Mouse (Mus musculus) duodenum, adult 2 months (tissue): Measurements from ENCODE around the gene Gm7137. TPM values are rescaled to one million over a fixed set of nuclear protein-coding genes. Genes with fewer than 3 reads are reported as not detected.

Source experiments
- polyA plus RNA-seq: library from polyadenylated mRNA; depleted of rRNA; stranded (reverse); fragments of >200 nt; gene quantifications from 2 replicates; pipeline ENCODE4 v1.2.3, GENCODE M21; 2012; ENCODE audit warnings: low replicate concordance; rRNA removed

Gm7137 gene
- polyA plus RNA-seq, result not detected in 2 replicates

GRCm38 (mm10) chr10:77787876-77788275 is at the start of gene Gm7137:
Gene Gm7137 (minus strand): TSS chr10:77788200.

DNA sequence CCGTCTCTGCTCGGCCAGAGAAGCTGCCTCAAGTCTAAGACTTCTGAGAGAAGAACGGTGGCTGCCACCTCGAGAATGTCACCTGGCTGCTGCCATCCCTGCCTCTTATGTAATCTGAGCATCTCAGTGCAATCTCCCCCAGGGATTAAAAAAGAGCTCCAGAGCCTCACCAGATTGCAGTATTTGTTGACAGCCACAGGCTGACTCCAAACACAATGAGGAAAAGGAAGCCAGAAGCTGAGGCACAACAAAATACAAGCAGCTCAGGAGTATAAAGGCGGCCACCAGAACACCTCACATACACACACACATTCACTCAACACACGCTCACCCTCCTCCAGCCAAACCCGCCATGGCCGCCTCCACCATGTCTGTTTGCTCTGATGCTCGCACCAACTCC is 47.6 kb upstream of the Gm7137 start, which contains the start of gene Krtap10-10:
TSS of gene Krtap10-10 (plus strand) at position 301 of the 400 bp plus-strand sequence.

GRCm38 (mm10) chr10:77826951-77827350 is 39.0 kb upstream of the Gm7137 start, which contains the start of gene Krtap10-4:
Gene Krtap10-4 (minus strand): TSS chr10:77827095.

GRCm38 (mm10) chr10:77814382-77814781 is 26.4 kb upstream of the Gm7137 start, which contains the start of gene Gm2696:
Gene Gm2696 (plus strand): TSS chr10:77814682.

GRCm38 (mm10) chr10:77811743-77812142 is 23.7 kb upstream of the Gm7137 start, which contains the start of gene Gm9507:
Gene Gm9507 (minus strand): TSS chr10:77811843.

GRCm38 (mm10) chr10:77798921-77799508 is 11.0 kb upstream of the Gm7137 start, which contains the start of gene Gm19668:
Gene Gm19668 (minus strand): TSS chr10:77799133.

GRCm38 (mm10) chr10:77794976-77795375 is 7.0 kb upstream of the Gm7137 start, which contains the start of gene Gm9639:
Gene Gm9639 (minus strand): TSS chr10:77795076.

GRCm38 (mm10) chr10:77782442-77782841 is 5.6 kb downstream of the Gm7137 start, which contains the start of gene Gm3250:
Gene Gm3250 (minus strand): TSS chr10:77782542.

GRCm38 (mm10) chr10:77776844-77777243 is 11.2 kb downstream of the Gm7137 start, which contains the start of gene Gm7138:
Gene Gm7138 (minus strand): TSS chr10:77776944.

DNA sequence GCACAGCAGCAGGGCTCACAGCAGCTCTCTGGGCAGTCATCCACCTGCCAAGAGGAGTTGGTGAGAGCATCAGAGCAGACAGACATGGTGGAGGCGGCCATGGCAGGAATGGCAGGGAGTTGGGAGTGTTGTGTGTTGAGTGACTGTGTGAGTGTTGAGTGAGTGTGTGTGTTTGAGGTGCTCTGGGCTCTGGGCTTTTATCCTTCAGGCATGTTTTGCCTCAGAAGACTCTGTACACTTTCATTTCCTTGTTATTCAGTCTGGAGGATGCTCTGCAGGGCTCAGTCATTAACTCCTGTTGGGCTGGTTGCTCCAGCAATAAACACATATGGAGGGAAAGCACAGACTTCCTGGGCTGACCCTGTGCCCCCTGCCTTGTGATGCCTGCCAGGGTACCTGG is 16.8 kb downstream of the Gm7137 start, which contains the start of gene Gm3238:
TSS of gene Gm3238 (minus strand) at position 101 of the 400 bp plus-strand sequence.

DNA sequence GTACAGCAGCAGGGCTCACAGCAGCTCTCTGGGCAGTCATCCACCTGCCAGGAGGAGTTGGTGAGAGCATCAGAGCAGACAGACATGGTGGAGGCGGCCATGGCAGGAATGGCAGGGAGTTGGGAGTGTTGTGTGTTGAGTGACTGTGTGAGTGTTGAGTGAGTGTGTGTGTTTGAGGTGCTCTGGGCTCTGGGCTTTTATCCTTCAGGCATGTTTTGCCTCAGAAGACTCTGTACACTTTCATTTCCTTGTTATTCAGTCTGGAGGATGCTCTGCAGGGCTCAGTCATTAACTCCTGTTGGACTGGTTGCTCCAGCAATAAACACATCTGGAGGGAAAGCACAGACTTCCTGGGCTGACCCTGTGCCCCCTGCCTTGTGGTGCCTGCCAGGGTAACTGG is 28.4 kb downstream of the Gm7137 start, which contains the start of gene Gm3233:
TSS of gene Gm3233 (minus strand) at position 101 of the 400 bp plus-strand sequence.

DNA sequence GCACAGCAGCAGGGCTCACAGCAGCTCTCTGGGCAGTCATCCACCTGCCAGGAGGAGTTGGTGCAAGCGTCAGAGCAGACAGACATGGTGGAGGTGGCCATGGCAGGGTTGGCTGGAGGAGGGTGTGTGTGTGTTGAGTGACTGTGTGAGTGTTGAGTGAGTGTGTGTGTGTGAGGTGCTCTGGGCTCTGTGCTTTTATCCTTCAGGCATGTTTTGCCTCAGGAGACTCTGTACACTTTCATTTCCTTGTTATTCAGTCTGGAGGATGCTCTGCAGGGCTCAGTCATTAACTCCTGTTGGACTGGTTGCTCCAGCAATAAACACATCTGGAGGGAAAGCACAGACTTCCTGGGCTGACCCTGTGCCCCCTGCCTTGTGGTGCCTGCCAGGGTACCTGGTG is 36.7 kb downstream of the Gm7137 start, which contains the start of gene Gm9736:
TSS of gene Gm9736 (minus strand) at position 101 of the 400 bp plus-strand sequence.

DNA sequence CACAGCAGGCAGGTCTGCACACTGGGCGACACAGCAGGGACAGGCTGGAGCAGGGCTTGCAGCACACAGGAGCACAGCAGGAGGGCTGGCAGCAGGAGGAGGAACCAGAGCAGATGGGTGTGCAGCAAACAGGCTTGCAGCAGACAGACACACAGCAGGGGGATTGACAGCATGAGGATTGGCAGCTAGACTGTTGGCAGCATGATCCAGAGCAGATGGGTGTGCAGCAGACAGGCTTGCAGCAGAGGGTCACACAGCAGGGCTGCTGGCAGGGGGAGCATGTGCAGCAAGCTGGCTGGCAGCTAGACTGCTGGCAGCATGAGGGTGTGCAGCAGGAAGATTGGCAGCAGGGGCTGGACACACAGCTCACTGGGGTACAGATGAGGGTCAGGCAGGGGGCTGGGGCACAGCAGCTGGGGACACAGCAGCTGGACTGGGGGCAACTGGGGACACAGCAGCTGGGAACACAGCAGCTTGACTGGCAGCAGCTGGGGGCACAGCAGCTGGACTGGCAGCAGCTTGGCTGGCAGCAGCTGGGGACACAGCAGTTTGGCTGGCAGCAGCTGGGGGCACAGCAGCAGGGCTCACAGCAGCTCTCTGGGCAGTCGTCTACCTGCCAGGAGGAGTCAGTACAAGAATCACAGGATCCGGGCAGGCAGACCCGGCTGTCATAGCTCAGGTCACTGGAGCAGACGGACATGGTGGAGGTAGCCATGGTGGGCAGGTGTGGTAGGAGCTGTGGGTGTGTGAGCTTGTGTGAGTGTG is 45.9 kb downstream of the Gm7137 start, which contains the start of gene Gm18596:
TSS of gene Gm18596 (minus strand) at position 715 of the 765 bp plus-strand sequence.

Other genes starting within 250 kb of the Gm7137 start
- 99.6 and 136 TPM in 2 replicates for gene Pttg1ip, start 206.5 kb downstream of the Gm7137 start, polyA plus RNA-seq
- gene Sumo3, start 182.1 kb downstream of the Gm7137 start, polyA plus RNA-seq, result 114 and 144 TPM in 2 replicates
- gene Gm49325, start 182.0 kb downstream of the Gm7137 start, polyA plus RNA-seq, result not detected in 2 replicates
- 18.6 and 24.1 TPM in 2 replicates for gene Ube2g2, start 165.9 kb downstream of the Gm7137 start, polyA plus RNA-seq
- gene Tspear, start 101.6 kb downstream of the Gm7137 start, polyA plus RNA-seq, result 0.19 and 0.56 TPM in 2 replicates
- gene Gm19402, start 97.4 kb downstream of the Gm7137 start, polyA plus RNA-seq, result not detected in 2 replicates
- not detected in 2 replicates for gene Gm9508, start 91.0 kb downstream of the Gm7137 start, polyA plus RNA-seq
- gene Gm10272, start 81.6 kb downstream of the Gm7137 start, polyA plus RNA-seq, result 1.1 TPM in 1 of 2 replicates, not detected in the other
- gene Gm10024, start 76.7 kb downstream of the Gm7137 start, polyA plus RNA-seq, result not detected in 2 replicates
- not detected in 2 replicates for gene Gm10142, start 72.4 kb downstream of the Gm7137 start, polyA plus RNA-seq
- 0.43 TPM in 1 of 2 replicates, not detected in the other for gene Krtap12-1, start 67.6 kb downstream of the Gm7137 start, polyA plus RNA-seq
- not detected in 2 replicates for gene Gm10100, start 61.7 kb downstream of the Gm7137 start, polyA plus RNA-seq
- not detected in 2 replicates for gene Gm18596, start 45.6 kb downstream of the Gm7137 start, polyA plus RNA-seq
- not detected in 2 replicates for gene Gm9736, start 36.8 kb downstream of the Gm7137 start, polyA plus RNA-seq
- not detected in 2 replicates for gene Gm3233, start 28.5 kb downstream of the Gm7137 start, polyA plus RNA-seq
- not detected in 2 replicates for gene Gm3238, start 16.9 kb downstream of the Gm7137 start, polyA plus RNA-seq
- gene Gm7138, start 11.3 kb downstream of the Gm7137 start, polyA plus RNA-seq, result not detected in 2 replicates
- gene Gm3250, start 5.7 kb downstream of the Gm7137 start, polyA plus RNA-seq, result not detected in 2 replicates
- gene Gm9639, start 6.9 kb upstream of the Gm7137 start, polyA plus RNA-seq, result not detected in 2 replicates
- not detected in 2 replicates for gene Gm19668, start 10.9 kb upstream of the Gm7137 start, polyA plus RNA-seq
- gene Gm9507, start 23.6 kb upstream of the Gm7137 start, polyA plus RNA-seq, result not detected in 2 replicates
- not detected in 2 replicates for gene Gm2696, start 26.5 kb upstream of the Gm7137 start, polyA plus RNA-seq
- gene Krtap10-4, start 38.9 kb upstream of the Gm7137 start, polyA plus RNA-seq, result not detected in 2 replicates
- gene Krtap10-10, start 47.7 kb upstream of the Gm7137 start, polyA plus RNA-seq, result not detected in 2 replicates
- gene Gm36176, start 58.6 kb upstream of the Gm7137 start, polyA plus RNA-seq, result not detected in 2 replicates
- gene Gm10318, start 64.7 kb upstream of the Gm7137 start, polyA plus RNA-seq, result 0.27 TPM in 1 of 2 replicates, not detected in the other
- gene Gm3285, start 73.8 kb upstream of the Gm7137 start, polyA plus RNA-seq, result not detected in 2 replicates
- 6.2 and 6.9 TPM in 2 replicates for gene Lrrc3, start 114.3 kb upstream of the Gm7137 start, polyA plus RNA-seq
- 1.3 and 2.2 TPM in 2 replicates for gene Trpm2, start 182.4 kb upstream of the Gm7137 start, polyA plus RNA-seq
- gene 1810043G02Rik, start 190.3 kb upstream of the Gm7137 start, polyA plus RNA-seq, result 13.2 and 15.9 TPM in 2 replicates
- gene Pfkl, start 221.9 kb upstream of the Gm7137 start, polyA plus RNA-seq, result 31.3 and 60.7 TPM in 2 replicates